Mouse (Mus musculus) erythroblast, embryonic 14.5 days (primary cell): ENCODE measurements around the gene Fbxl7.

Experiments used
- GATA1 ChIP-seq: IDR thresholded peaks from 2 replicates; pipeline ENCODE4 v1.6.1; 2012; ENCODE audit warnings: low read length, inconsistent platforms, mixed read lengths
- TAL1 ChIP-seq: IDR thresholded peaks from 3 replicates; pipeline ENCODE4 v1.6.1; 2012; ENCODE audit warnings: low read length, inconsistent platforms, mixed read lengths

GRCm38 (mm10) chr15:26885979-26886378 is 9.4 kb downstream of the Fbxl7 start:
- no peak for TF ChIP-seq GATA1
- TF ChIP-seq TAL1 = no peak
